8 mouse cellular contexts compared by ENCODE assay signal in genomic region chr11:83473235-83474016, GRCm38 (mm10). TPM values are rescaled to one million over a fixed set of nuclear protein-coding genes. Genes with fewer than 3 reads are reported as not detected.
A peak's percentile ranks its signal among the peaks of the same experiment; 100 is the strongest.
DNase-seq lines count a peak whose midpoint lies in the region; ATAC-seq and TF ChIP-seq lines count a peak whose summit lies in the region.

No protein-coding gene starts in this region.

- under 1% methylated on average over 49 of the region's 52 CpGs for WGBS in hindbrain, embryonic 11.5 days
- under 1% methylated on average over 50 of the region's 52 CpGs for WGBS in spleen, adult 2 months

- peak overlapping the region; percentile 84 for H3K4me3 ChIP-seq in hindbrain, embryonic 11.5 days (ENCODE audit: low read depth, low read length)
- H3K4me3 ChIP-seq in spleen, adult 2 months (ENCODE audit: extremely low read depth, insufficient read depth, insufficient read length), result peak overlapping the region; percentile 98

- H3K27ac ChIP-seq in hindbrain, embryonic 11.5 days (ENCODE audit: low read depth, low read length), result peak overlapping the region; percentile 98
- H3K27ac ChIP-seq in spleen, adult 2 months (ENCODE audit: insufficient read depth, low read length), result peak overlapping the region; percentile 97

- 0 out of 2 replicates have a peak, but pooled peaks cover 3% of the 10 kb centered on the region for H3K36me3 ChIP-seq in hindbrain, embryonic 11.5 days (ENCODE audit: control insufficient read depth, insufficient read depth, low read length)
- no peaks in the 10 kb centered on the region for H3K36me3 ChIP-seq in spleen, adult 2 months (ENCODE audit: control insufficient read depth, insufficient read depth, low read length)

- peak; percentile 89 for ATAC-seq in hindbrain, embryonic 11.5 days (ENCODE audit: low FRiP score)

- no peaks in the 10 kb centered on the region; the same call in 1 of the 2 replicates for H3K27me3 ChIP-seq in hindbrain, embryonic 11.5 days (ENCODE audit: control insufficient read depth, insufficient read depth, low read length)
- H3K27me3 ChIP-seq in spleen, adult 2 months (ENCODE audit: control insufficient read depth, insufficient read depth, low read length), result no peaks in the 10 kb centered on the region

- TF ChIP-seq CTCF in spleen, adult 2 months (IDR thresholded peaks at IDR 0.05; ENCODE audit: extremely low read depth, insufficient read depth, insufficient read length, insufficient replicate concordance), result no peak

- no peaks in the 10 kb centered on the region for H3K4me1 ChIP-seq in hindbrain, embryonic 11.5 days (replicated peaks; ENCODE audit: control insufficient read depth, insufficient read depth, low read length)
- peaks cover 5% of the 10 kb centered on the region; the same call in 1 of the 2 replicates for H3K4me1 ChIP-seq in spleen, adult 2 months (ENCODE audit: control insufficient read depth, insufficient read depth, insufficient read length)

- peak overlapping the region; percentile 57 for H3K4me2 ChIP-seq in hindbrain, embryonic 11.5 days (replicated peaks; ENCODE audit: low read depth, low read length)

- H3K9me3 ChIP-seq in hindbrain, embryonic 11.5 days (ENCODE audit: control insufficient read depth, low read length), result no peaks in the 10 kb centered on the region

- H3K9ac ChIP-seq in hindbrain, embryonic 11.5 days (ENCODE audit: low read depth, low read length), result peak overlapping the region; percentile 89

- peak; percentile 28 for DNase-seq in cerebellum, adult 8-10 months
- no peak for DNase-seq in cerebellum, adult 18-20 months
- peak; percentile 23 for DNase-seq in urinary bladder, postnatal 14 days (ENCODE audit: low spot score)
- DNase-seq in urinary bladder, adult 2 months (ENCODE audit: low spot score), result no peak
- no peak for DNase-seq in hindbrain, embryonic 11.5 days (ENCODE audit: low spot score)
- peak; percentile 55 for DNase-seq in liver
- DNase-seq in spleen, adult 2 months (ENCODE audit: low read depth in 1 of 2, low spot score in 2 of 2), result no peak
- no peak for DNase-seq in yolk sac, embryonic 10.5 days (ENCODE audit: low spot score)

- no peak for TF ChIP-seq POLR2A in spleen, adult 2 months (IDR thresholded peaks at IDR 0.05; ENCODE audit: low read depth, low read length)

RNA-seq across cellular contexts. Expression of gene Taf15, which starts 0.5 kb away (rescaled TPM):
- 39.1 and 55.5 TPM in 2 replicates for polyA plus RNA-seq in urinary bladder, adult 2 months (2012; rRNA removed)
- polyA plus RNA-seq in hindbrain, embryonic 11.5 days (2014; fragmentation: Nextera tagmentation; extraction: Ambion mirVana), result 7.3 and 26.6 TPM in 2 replicates
- polyA plus RNA-seq in spleen, adult 2 months (2012; rRNA removed), result 8.9 and 11.0 TPM in 2 replicates

RNA-seq across cellular contexts. Expression of gene Mmp28, which starts 10.6 kb away (rescaled TPM):
- 12.7 and 16.8 TPM in 2 replicates for polyA plus RNA-seq in urinary bladder, adult 2 months (2012; rRNA removed)
- polyA plus RNA-seq in hindbrain, embryonic 11.5 days (2014; fragmentation: Nextera tagmentation; extraction: Ambion mirVana), result 2.8 and 3.1 TPM in 2 replicates
- 6.3 and 6.4 TPM in 2 replicates for polyA plus RNA-seq in spleen, adult 2 months (2012; rRNA removed)

RNA-seq across cellular contexts. Expression of gene 1700020L24Rik, which starts 35.9 kb away (rescaled TPM):
- polyA plus RNA-seq in urinary bladder, adult 2 months (2012; rRNA removed), result 0.56 and 0.61 TPM in 2 replicates
- 0.80 and 0.83 TPM in 2 replicates for polyA plus RNA-seq in hindbrain, embryonic 11.5 days (2014; fragmentation: Nextera tagmentation; extraction: Ambion mirVana)
- polyA plus RNA-seq in spleen, adult 2 months (2012; rRNA removed), result 1.3 and 2.1 TPM in 2 replicates

RNA-seq across cellular contexts. Expression of gene Gas2l2, which starts 44.2 kb away (rescaled TPM):
- polyA plus RNA-seq in urinary bladder, adult 2 months (2012; rRNA removed), result 0.14 and 0.19 TPM in 2 replicates
- 0.19 and 0.43 TPM in 2 replicates for polyA plus RNA-seq in hindbrain, embryonic 11.5 days (2014; fragmentation: Nextera tagmentation; extraction: Ambion mirVana)
- not detected in 2 replicates for polyA plus RNA-seq in spleen, adult 2 months (2012; rRNA removed)

RNA-seq across cellular contexts. Expression of gene Heatr9, which starts 48.5 kb away (rescaled TPM):
- polyA plus RNA-seq in urinary bladder, adult 2 months (2012; rRNA removed), result 0.03 and 0.11 TPM in 2 replicates
- polyA plus RNA-seq in hindbrain, embryonic 11.5 days (2014; fragmentation: Nextera tagmentation; extraction: Ambion mirVana), result not detected in 2 replicates
- polyA plus RNA-seq in spleen, adult 2 months (2012; rRNA removed), result 0.18 and 0.21 TPM in 2 replicates

Comparison
In these comparisons a context has a peak if more than half of its experiments do, and no peak if none do; other contexts are left out.
1. DNase-seq: peak in cerebellum, adult 8-10 months (single experiment), urinary bladder, postnatal 14 days (single experiment) and liver (single experiment); none in cerebellum, adult 18-20 months (0 of 2), urinary bladder, adult 2 months (single experiment), hindbrain, embryonic 11.5 days (single experiment), spleen, adult 2 months (0 of 2) and yolk sac, embryonic 10.5 days (single experiment).